Mouse (Mus musculus) 3T3-L1 (cell line): ENCODE results near the gene Trim33.
A peak's percentile ranks its signal among the peaks of the same experiment; 100 is the strongest.

Experiments
- DNase-seq: peaks from one replicate; pipeline ENCODE4 v3.0.0-alpha.2; 2015; ENCODE audit warnings: low read depth, low spot score

Trim33 gene

DNA sequence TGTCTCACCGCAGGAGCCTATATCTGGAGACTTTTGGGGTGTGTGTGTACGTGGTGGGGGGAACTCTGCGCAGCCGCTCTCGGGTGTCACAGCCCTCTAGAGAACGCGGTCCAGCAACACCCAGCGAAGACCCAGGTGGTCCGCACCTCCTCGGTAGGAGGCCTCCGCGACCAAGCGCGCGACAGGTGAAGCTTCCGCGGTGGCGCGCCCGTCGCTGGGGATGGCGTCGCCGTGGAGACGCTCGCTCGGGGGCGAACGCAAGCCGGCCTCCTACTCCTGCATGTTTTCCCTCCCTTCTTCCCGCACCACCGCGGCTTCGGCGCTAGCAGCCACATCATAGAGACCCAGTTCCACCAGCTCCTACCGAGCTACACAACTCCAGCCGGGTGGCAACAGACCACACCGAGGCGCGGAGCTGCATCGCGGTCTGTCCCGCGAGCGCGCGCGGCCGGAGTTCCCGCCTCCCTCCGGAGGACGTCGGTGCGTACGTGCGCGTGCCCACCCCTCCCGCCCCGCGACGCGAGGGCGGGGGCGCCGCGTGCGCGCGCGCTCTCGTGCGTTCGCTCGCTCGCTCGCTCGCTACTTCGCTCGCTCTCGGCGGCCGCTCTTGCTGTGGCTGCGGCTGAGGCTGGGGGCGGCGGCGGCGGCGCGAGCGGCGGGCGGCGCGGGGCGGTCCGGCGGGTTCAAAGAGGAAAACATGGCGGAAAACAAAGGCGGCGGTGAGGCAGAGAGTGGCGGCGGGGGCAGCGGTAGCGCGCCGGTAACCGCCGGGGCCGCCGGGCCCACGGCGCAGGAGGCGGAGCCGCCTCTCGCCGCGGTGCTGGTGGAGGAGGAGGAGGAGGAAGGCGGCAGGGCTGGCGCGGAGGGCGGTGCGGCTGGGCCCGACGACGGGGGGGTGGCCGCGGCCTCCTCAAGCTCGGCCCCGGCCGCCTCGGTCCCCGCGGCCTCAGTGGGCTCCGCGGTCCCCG is at the start of gene Trim33:
TSS of gene Trim33 (plus strand) at position 112 of the 968 bp plus-strand sequence.
- peak; percentile 79 for DNase-seq

- DNase-seq = no peak
Measured at GRCm38 (mm10) chr3:103232398-103232797, 46.7 kb upstream of the Trim33 start.

DNA sequence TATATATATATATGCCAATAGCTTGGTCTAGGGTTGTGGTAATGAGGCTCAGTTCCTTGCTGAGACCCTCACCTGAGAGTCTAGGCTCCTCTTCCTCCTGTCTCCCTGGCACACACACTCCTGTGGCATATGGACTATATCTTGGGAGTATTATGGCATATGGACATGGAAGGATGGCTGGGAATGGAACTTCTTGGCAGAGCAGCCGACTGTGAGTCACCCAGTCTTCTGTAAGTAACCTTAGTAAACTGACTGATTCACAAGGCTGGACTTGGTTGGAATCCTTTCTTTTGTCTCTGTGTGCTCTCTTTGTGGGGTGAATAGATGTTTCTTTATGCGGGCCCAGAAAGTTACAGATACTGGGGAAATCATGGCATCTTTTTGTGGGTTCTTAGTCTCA is 37.6 kb upstream of the Trim33 start:
- DNase-seq = peak; percentile 91

DNA sequence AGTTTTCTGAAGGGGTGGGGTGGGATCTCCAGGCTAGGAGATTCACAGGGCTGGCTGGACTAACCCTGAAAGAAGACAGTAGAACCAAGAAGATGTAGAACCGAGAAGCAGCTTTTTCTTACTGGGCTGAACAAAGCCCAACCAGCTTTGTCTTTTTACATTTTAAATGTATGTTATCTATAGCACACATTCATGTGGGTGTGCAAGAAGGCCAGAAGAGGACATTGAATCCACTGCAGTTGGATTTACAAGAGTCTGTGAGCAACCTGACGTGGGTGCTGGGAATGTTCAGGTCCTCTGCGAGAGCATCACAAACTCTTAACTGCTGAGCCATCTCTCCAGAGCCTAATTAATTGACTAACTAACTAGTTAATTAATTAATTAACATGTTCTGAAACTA is 36.9 kb upstream of the Trim33 start:
- no peak for DNase-seq

DNA sequence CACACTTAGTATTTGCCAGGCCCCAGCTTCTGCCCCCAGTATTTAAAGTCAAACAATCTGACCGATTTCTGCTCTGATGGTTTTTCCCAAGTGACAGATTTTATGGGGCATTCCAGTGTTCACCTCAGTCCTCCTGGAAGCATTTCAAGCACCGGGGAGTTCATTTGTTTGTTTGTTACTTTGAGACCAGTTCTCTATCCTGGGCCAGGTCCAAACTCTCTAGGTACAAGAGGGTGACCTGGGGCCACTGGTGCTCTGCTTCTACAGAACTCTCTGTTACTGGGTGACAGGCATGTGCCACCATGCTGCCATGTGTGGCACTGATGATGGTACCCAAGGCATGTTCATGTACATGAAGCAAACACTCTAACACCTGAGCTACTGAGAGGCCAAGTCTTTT is 35.6 kb upstream of the Trim33 start:
- no peak for DNase-seq

DNA sequence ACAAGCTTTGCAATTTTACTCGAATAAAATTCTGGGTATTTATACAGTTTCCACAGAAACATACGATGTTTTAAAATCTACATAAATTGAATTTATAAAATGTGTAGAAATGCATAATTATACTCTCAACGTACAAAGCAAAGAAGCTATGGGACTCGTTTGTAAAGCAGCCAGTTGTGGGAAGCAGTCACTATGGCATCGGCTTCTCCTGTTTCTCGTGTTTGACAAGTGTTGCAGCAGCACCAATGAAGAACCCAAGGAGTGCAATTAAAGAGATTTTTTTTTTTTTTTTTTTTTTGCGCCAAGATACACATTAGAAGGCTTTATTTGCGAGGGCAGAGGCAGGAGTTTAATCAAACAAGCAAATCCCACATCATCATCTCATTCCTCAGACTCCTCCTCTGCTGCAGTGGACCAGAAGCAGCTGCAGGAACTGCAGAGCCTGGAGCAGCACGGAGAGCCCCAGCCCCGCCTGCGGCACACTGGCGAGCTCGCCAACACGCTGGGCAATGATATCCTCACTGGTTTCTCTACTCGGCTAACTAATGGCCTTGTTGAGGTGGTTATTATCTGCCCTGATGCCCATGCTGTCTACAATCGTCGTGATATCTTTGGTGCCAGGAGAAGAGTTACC is 32.3 kb upstream of the Trim33 start:
- no peak for DNase-seq

DNA sequence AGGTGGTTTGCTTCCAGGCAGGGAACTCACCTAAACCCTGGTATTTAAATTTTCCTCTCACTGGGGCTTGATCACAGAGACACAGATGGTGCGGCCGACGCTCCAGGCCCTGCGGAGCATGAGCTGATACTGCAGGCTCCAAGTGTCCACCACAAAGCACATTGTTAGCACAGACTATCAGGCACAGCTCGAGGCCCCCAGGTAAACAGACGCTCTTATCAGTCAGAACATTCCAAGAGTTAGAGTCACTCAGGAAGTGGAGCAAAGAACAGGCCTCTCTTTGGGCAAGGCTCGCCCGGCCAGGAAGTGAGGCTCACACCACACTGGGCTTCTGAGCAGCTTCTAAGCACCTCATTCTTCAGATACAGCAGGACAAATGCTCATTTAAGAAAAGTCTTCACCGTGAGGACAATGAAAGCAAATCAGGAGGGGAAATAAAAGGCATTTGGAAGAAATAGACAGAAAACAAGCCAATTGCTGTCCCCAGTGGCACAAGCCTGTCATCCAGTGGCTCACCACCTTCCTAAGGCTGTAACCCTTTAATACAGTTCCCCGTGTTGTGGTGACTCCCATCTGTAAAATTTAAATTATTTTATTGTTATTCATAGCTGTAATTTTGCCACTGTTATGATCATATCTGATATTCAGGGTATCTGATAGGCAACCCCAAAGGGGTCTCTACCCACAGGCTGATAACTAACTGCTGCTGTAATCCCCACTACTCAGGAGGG is 22.8 kb upstream of the Trim33 start:
- DNase-seq = peak; percentile 62

- peak; percentile 95 for DNase-seq
Measured at GRCm38 (mm10) chr3:103262802-103263417, 16.2 kb upstream of the Trim33 start.

GRCm38 (mm10) chr3:103278561-103279181 is 422 bp upstream of the Trim33 start:
- peak; percentile 66 for DNase-seq

- peak; percentile 43 for DNase-seq
Measured at GRCm38 (mm10) chr3:103280241-103280761, 1.2 kb downstream of the Trim33 start.

DNA sequence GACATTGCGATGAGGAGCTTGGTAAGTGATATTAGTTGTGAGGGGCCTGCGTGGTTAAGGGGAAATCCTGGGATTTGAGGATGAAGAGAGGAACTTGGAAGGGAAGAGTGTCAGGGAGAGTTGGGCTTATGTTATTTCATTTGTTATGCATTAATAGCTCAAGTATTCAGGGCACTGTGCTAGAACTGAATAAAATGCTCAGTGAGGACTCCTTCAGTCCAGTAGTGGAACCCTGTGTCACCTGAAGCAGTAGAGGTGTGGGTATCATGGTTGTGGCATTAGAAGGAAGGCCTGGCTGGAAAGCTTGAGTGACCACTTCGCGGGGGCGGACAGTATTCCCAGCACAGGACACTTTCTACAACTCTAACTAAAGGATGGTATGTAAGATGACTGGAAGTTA is 1.8 kb downstream of the Trim33 start:
- DNase-seq = peak; percentile 36

DNA sequence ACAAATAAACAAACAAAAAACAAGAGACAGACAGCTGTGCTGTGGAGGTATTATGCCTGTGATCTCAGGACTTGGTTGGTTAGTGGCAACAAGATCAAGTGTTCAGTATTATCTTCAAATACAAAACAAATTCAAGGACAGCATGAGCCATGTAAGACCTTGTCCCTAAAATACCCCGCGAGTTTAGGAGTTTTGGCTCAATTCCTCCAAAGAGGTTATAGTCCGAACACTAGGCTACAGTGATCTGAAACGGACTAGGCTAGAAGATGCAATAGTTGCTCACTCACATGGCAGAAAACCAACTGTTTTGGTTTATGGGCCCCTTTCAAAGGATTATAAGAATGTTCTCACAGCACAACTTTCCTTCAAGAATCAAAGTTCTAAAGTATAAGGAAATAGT is 9.7 kb downstream of the Trim33 start:
- DNase-seq = no peak

DNA sequence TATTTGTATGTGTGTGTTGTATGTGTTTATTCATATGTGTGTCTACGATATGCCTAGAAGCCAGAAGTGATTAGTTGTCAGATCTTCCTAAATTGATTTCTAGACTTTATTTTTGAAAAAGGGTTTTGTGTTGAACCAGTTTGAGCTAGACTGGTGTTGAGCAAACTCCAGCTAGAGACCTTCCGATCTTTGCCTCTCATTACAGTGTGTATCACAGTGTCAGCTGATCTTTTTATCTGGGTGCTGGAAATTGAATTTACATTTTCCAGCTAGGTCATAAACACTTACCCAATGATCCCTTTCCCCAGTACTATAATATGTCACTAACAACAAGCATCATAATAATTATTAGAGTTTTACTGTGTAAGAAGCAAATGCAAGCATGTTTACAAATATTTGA is 12.0 kb downstream of the Trim33 start:
- DNase-seq = no peak

DNA sequence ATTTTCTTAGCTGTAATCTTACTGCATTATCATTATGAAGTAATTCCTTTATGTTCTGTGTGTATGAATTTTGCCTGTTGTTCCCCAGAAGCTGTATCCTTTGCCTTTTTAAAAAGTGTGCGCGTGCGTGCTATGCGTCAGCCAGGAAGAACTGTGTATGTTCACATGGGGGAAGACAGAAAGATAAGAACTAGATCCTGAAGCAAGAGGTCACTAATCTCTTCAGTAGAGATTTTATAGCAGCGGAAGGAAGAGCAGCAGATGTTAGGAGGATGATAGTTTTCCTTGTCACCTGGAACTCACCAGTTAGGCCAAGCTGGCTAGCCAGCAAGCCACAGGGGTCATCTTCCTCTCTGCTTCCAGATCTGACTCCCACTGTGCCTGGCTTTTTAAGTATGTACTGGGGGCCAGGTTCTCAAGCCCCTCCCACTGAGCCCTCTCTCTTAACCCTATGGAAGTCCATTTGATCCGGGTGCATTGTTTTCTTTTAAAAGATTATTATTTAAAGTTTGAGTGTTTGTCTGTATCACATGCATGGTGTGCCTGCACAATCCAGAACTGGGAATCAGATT is 26.4 kb downstream of the Trim33 start:
- no peak for DNase-seq

GRCm38 (mm10) chr3:103309252-103309651 is 30.2 kb downstream of the Trim33 start:
- peak; percentile 68 for DNase-seq

DNA sequence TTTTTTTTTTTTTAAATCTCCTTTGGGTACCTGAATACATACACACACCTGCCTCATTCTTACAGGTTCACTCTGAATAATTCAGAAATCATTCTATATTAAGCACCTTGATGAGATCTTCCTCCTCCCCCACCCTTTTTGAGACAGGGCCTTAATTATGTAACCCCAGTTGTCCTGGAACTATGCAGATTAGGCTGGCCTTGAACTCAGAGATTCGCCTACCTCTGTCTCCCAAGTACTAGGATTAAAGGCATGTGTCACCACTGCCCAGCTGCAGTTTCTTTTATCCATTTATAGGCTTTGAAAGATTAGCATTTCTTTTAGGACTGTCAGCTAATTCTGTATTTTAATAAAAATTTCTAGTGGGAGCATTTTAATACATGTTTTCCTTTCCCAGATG is 30.7 kb downstream of the Trim33 start:
- DNase-seq = no peak

GRCm38 (mm10) chr3:103314291-103314690 is 35.2 kb downstream of the Trim33 start:
- DNase-seq = no peak

DNA sequence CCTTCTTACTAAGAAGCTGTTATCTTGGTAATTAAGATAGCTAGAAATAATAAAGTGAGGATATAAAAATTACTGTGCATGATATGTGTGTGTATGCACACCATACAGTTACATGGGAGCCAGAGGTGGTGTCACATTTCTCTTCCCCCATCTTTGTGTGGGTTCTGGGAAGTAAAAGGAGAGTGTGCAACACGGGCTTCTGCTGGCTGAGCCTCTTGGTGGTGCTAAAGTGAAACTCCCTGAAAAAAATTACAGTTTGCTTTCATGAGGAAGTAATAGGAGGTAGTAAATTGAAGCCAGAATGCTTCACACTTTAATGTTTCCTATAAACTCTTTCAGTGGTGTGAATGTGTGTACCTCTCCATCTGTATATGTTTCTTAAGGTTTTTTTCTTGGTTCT is 56.3 kb downstream of the Trim33 start:
- no peak for DNase-seq

GRCm38 (mm10) chr3:103346658-103347057 is 67.6 kb downstream of the Trim33 start:
- DNase-seq = no peak

- DNase-seq = no peak
Measured at GRCm38 (mm10) chr3:103353518-103353917, 74.4 kb downstream of the Trim33 start.

DNA sequence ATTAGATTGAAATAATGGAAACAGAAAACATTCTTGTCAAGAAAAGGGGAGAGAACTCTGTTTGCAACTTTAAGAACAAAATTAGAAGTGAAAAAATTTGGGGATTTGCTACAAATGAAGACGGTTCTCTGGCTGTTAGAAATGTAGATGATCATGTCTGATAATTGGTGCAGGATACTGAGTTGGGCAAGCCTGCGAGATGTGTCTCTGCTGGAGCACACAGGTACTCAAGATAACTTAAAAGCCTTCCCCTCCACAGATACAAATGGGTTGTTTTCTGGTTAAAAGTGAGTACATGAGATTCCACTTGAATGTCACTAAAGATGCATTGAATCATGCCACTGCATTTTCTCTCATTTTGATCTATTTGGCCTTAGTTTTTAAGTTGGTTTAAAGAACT is 74.9 kb downstream of the Trim33 start:
- DNase-seq = no peak
